Mouse (Mus musculus) heart, postnatal 0 days (tissue): Measurements from ENCODE around the gene Ticam1. TPM values are rescaled to one million over a fixed set of nuclear protein-coding genes. Genes with fewer than 3 reads are reported as not detected.
A peak's percentile ranks its signal among the peaks of the same experiment; 100 is the strongest.

ENCODE experiments used
- ATAC-seq: fragments of 200-750 bp; cut with Nextera tagmentation; 2 replicates; pipeline ENCODE4 v1.8.0; 2017; ENCODE audit warnings: low read depth, moderate number of reproducible peaks, moderate library complexity; ENCODE audit not compliant: insufficient read depth
- DNase-seq: peaks from one replicate; pipeline ENCODE4 v3.0.0-alpha.2; 2016; ENCODE audit warnings: low spot score
- H3K27ac ChIP-seq: fragments of 300-500 bp; sonication (generic); 2 replicates; pipeline ENCODE4 v1.5.1; 2014; ENCODE audit warnings: low read depth, mild to moderate bottlenecking
- H3K27me3 ChIP-seq: fragments of 300-500 bp; sonication (generic); 2 replicates; pipeline ENCODE4 v1.6.1; 2014; ENCODE audit warnings: low read length, mixed read lengths; ENCODE audit not compliant: control insufficient read depth, insufficient read depth
- H3K36me3 ChIP-seq: fragments of 300-500 bp; sonication (generic); replicated peaks from 2 replicates; pipeline ENCODE4 v1.6.1; 2014; ENCODE audit warnings: low read length, mixed read lengths; ENCODE audit not compliant: control insufficient read depth, insufficient read depth
- H3K4me1 ChIP-seq: fragments of 300-500 bp; sonication (generic); 2 replicates; pipeline ENCODE4 v1.6.1; 2014; ENCODE audit warnings: antibody characterized with exemption; ENCODE audit not compliant: control insufficient read depth, insufficient read depth
- H3K4me2 ChIP-seq: fragments of 300-500 bp; sonication (generic); 2 replicates; pipeline ENCODE4 v1.6.1; 2014; ENCODE audit warnings: low read depth, mild to moderate bottlenecking, low read length, moderate library complexity
- H3K4me3 ChIP-seq: fragments of 300-500 bp; sonication (generic); 2 replicates; pipeline ENCODE4 v1.5.1; 2014; ENCODE audit warnings: low read depth, low read length
- H3K9ac ChIP-seq: fragments of 300-500 bp; sonication (generic); replicated peaks from 2 replicates; pipeline ENCODE4 v1.6.1; 2014; ENCODE audit warnings: low read depth, low read length, mixed read lengths
- H3K9me3 ChIP-seq: fragments of 300-500 bp; sonication (generic); replicated peaks from 2 replicates; pipeline ENCODE4 v1.6.1; 2016; ENCODE audit warnings: low read length; ENCODE audit not compliant: control insufficient read depth
- CTCF ChIP-seq: IDR thresholded peaks from 2 replicates; pipeline ENCODE4 v1.5.1; 2016; ENCODE audit warnings: antibody characterized with exemption, control low read depth, low read depth
- EP300 ChIP-seq: IDR thresholded peaks from 2 replicates; pipeline ENCODE4 v1.6.1; 2016; ENCODE audit warnings: antibody characterized with exemption, low read depth
- WGBS: fragments of 180-500 bp; shearing (Covaris S2); extraction: QIAGEN DNeasy Blood & Tissue Kit; methylation state at CpG from one replicate; pipeline ENCODE4 v1.1.7; 2014; 5-methylcytosine and 5-hydroxymethylcytosine counted together
- polyA plus RNA-seq: library from polyadenylated mRNA; unstranded; fragments of >200 nt; fragmentation: Nextera tagmentation; extraction: Ambion mirVana; gene quantifications from 2 replicates; pipeline ENCODE4 v1.2.1, GENCODE M21; 2015
- total RNA-seq: library from RNA; depleted of rRNA; stranded (reverse); fragments of >200 nt; gene quantifications from 2 replicates; pipeline ENCODE4 v1.2.3, GENCODE M21; 2014; ENCODE audit warnings: low replicate concordance

Ticam1 gene
- total and polyA plus RNA-seq, 2 experiments from 2014 or later, result 4.4 to 13.8 TPM

GRCm38 (mm10) chr17:56305826-56306225 lies 29.2 kb upstream of the Ticam1 start:
- ATAC-seq (no peak), DNase-seq (no peak)
- Histone ChIP-seq H3K9me3 (no peaks in the 10 kb centered on the region), H3K4me2 (peak overlapping the region; percentile 100; the same call in 1 of the 2 replicates), H3K27ac (no peak overlapping the region), H3K27me3 (no peaks in the 10 kb centered on the region), H3K36me3 (peaks cover 17% of the 10 kb centered on the region; the same call in 1 of the 2 replicates), H3K4me3 (no peak overlapping the region), H3K4me1 (peaks cover 22% of the 10 kb centered on the region), H3K9ac (no peak overlapping the region; the same call in 1 of the 2 replicates)
- WGBS, result 62% methylated on average over 8 of the region's 8 CpGs
- TF ChIP-seq CTCF (peak; percentile 51), EP300 (no peak)

GRCm38 (mm10) chr17:56305156-56305555 lies 28.6 kb upstream of the Ticam1 start:
- Histone ChIP-seq H3K4me1 (peaks cover 22% of the 10 kb centered on the region), H3K36me3 (peaks cover 10% of the 10 kb centered on the region; the same call in 1 of the 2 replicates), H3K9me3 (no peaks in the 10 kb centered on the region), H3K27ac (no peak overlapping the region), H3K27me3 (no peaks in the 10 kb centered on the region), H3K4me3 (peak overlapping the region; percentile 90; the same call in 1 of the 2 replicates), H3K4me2 (peak overlapping the region; percentile 100), H3K9ac (0 out of 2 replicates have a peak overlapping the region, but pooled peaks have one; percentile 11)
- DNase-seq (no peak), ATAC-seq (no peak)
- no peak for TF ChIP-seq EP300
- TF ChIP-seq CTCF, result no peak
- WGBS, result 41% methylated on average over 9 of the region's 9 CpGs

- Histone ChIP-seq H3K27ac (no peak overlapping the region), H3K27me3 (no peaks in the 10 kb centered on the region), H3K4me1 (peaks cover 22% of the 10 kb centered on the region), H3K9ac (peak overlapping the region; percentile 57), H3K36me3 (0 out of 2 replicates have a peak, but pooled peaks cover 8% of the 10 kb centered on the region), H3K4me2 (peak overlapping the region; percentile 100), H3K4me3 (peak overlapping the region; percentile 90), H3K9me3 (no peaks in the 10 kb centered on the region)
- TF ChIP-seq CTCF (no peak), EP300 (no peak)
- 20% methylated on average over 11 of the region's 11 CpGs for WGBS
- DNase-seq (no peak), ATAC-seq (no peak)
These were observed 28.1 kb upstream of the Ticam1 start for GRCm38 (mm10) chr17:56304718-56305117.

- TF ChIP-seq EP300, result peak; percentile 42; the same call in 1 of the 2 replicates
- TF ChIP-seq CTCF, result no peak
- H3K36me3 ChIP-seq, result 0 out of 2 replicates have a peak, but pooled peaks cover 5% of the 10 kb centered on the region
- DNase-seq, result peak; percentile 94
These were observed 27.4 kb upstream of the Ticam1 start for GRCm38 (mm10) chr17:56303847-56304586.

GRCm38 (mm10) chr17:56303160-56303846 lies 26.7 kb upstream of the Ticam1 start, which contains the start of gene Uhrf1:
Gene Uhrf1 (plus strand): TSS chr17:56303321.
- TF ChIP-seq EP300, result no peak
- no peak for TF ChIP-seq CTCF
- DNase-seq (peak; percentile 82), ATAC-seq (peak; percentile 72)
- Histone ChIP-seq H3K27me3 (no peaks in the 10 kb centered on the region), H3K36me3 (no peaks in the 10 kb centered on the region), H3K4me3 (peak within 1 kb of the TSS; percentile 90), H3K4me2 (peak within 1 kb of the TSS; percentile 100), H3K27ac (peak within 1 kb of the TSS; percentile 82), H3K9ac (peak within 1 kb of the TSS; percentile 65), H3K9me3 (no peaks in the 10 kb centered on the region), H3K4me1 (peaks cover 22% of the 10 kb centered on the region)
- WGBS, result under 1% methylated on average over 43 of the region's 43 CpGs

More at GRCm38 (mm10) chr17:56303847-56304586, 27.4 kb upstream of the Ticam1 start:
- Histone ChIP-seq H3K9me3 (no peaks in the 10 kb centered on the region), H3K4me2 (peak overlapping the region; percentile 100), H3K27ac (peak overlapping the region; percentile 82), H3K9ac (peak overlapping the region; percentile 65), H3K27me3 (no peaks in the 10 kb centered on the region), H3K4me3 (peak overlapping the region; percentile 90), H3K4me1 (peaks cover 22% of the 10 kb centered on the region)
- ATAC-seq, result peak; percentile 94
- under 1% methylated on average over 67 of the region's 68 CpGs for WGBS
